In the genomic region with DNA sequence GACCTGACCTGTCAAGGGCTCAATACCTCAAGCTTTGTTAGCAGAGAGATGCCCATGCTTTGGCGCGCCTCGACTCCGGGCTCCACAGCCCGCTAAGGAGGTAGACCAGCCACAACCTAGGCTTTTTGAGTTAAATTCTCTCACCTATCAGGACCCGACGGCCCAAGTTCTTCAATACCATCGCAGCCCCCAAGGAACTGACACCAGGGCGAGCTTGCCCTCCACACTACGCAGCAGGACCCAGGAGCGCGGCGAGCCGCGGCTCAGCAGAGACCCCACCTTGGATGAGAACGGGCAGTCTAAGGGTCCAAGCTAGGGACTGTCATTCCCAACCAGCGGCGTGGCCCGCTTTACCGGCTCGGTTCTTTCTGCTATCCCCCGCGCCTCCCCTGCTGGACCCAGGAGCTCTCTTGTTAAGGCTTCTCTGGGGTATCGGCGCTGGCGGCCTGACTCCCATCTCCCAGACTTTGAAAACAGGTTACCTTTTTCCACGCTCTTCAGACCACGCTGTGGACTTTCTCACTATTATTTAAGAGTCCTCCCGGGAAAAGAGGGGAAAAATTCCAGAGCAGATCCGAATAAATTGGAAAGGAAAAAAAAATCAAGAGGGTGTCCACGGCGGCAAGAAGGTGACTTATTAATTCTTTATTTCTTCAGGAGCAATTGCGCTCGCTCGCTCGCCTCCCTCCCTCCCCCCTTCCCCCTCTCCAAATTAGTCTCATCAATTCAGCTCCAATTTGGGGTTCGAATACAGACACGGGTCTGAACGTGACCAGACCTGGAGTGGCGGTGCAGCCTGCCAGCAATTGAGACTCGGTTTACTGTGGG, we compare ENCODE assay signal across 9 mouse cellular contexts. TPM values are rescaled to one million over a fixed set of nuclear protein-coding genes. Genes with fewer than 3 reads are reported as not detected.
A peak's percentile ranks its signal among the peaks of the same experiment; 100 is the strongest.
DNase-seq lines count a peak whose midpoint lies in the region; ATAC-seq lines count a peak whose summit lies in the region.
"Had no signal": no experiment of that assay in that cellular context is flagged by ENCODE, and none has a peak within 500 bp of the region (broad histone marks: within the 10 kb centered on the region; RNA-seq: fewer than 3 reads in every experiment).

Gene Fli1 (minus strand): TSS at position 650 of the 828 bp plus-strand sequence.

- no peak for DNase-seq in gastrocnemius, postnatal 14 days
- DNase-seq in gastrocnemius, adult 18-20 months (ENCODE audit: low spot score), result no peak
- peak in 1 of 2 experiments; percentile 32 for DNase-seq in adrenal gland, postnatal 36 days
- peak; percentile 95 for DNase-seq in heart, adult 11 months
- no peak for DNase-seq in left cerebral cortex, postnatal 25 days (ENCODE audit: low spot score in 2 of 2)

- intact Hi-C loops in gastrocnemius, postnatal 14 days (cut with DNase I; ENCODE audit: low total_unique reads), result no loop called here
- intact Hi-C loops in left cerebral cortex, postnatal 25 days (cut with DNase I), result no loop called here

- H3K4me2 ChIP-seq in intestine, embryonic 15.5 days (replicated peaks), result peak within 1 kb of the TSS; percentile 93
- H3K4me2 ChIP-seq in stomach, embryonic 16.5 days (ENCODE audit: low read depth, low read length), result peak within 1 kb of the TSS; percentile 84

- peak within 1 kb of the TSS; percentile 67 for H3K4me3 ChIP-seq in intestine, embryonic 15.5 days (replicated peaks)
- peak within 1 kb of the TSS; percentile 68 for H3K4me3 ChIP-seq in stomach, embryonic 16.5 days (replicated peaks; ENCODE audit: low read length)

- H3K9ac ChIP-seq in intestine, embryonic 15.5 days, result peak within 1 kb of the TSS; percentile 85
- peak within 1 kb of the TSS; percentile 62 for H3K9ac ChIP-seq in stomach, embryonic 16.5 days (ENCODE audit: low read length)

- no peaks in the 10 kb centered on the region for H3K36me3 ChIP-seq in intestine, embryonic 15.5 days
- H3K36me3 ChIP-seq in stomach, embryonic 16.5 days (ENCODE audit: control insufficient read depth, insufficient read depth, low read length), result no peaks in the 10 kb centered on the region
- H3K36me3 ChIP-seq: G1E had no signal

- peaks cover 58% of the 10 kb centered on the region for H3K27me3 ChIP-seq in intestine, embryonic 15.5 days (replicated peaks)
- peaks cover 42% of the 10 kb centered on the region for H3K27me3 ChIP-seq in stomach, embryonic 16.5 days (ENCODE audit: control insufficient read depth, insufficient read depth, low read length)

- no peaks in the 10 kb centered on the region for H3K9me3 ChIP-seq in intestine, embryonic 15.5 days
- no peaks in the 10 kb centered on the region for H3K9me3 ChIP-seq in stomach, embryonic 16.5 days (replicated peaks; ENCODE audit: control insufficient read depth, low read length)

- ATAC-seq in intestine, embryonic 15.5 days, result no peak
- ATAC-seq in megakaryocyte, adult 5-6 weeks (ENCODE audit: poor library complexity, severe bottlenecking), result no peak
- ATAC-seq in stomach, embryonic 16.5 days (ENCODE audit: insufficient read depth, low FRiP score), result no peak

- H3K4me1 ChIP-seq in intestine, embryonic 15.5 days (replicated peaks), result peaks cover 41% of the 10 kb centered on the region
- peaks cover 16% of the 10 kb centered on the region for H3K4me1 ChIP-seq in stomach, embryonic 16.5 days (ENCODE audit: control insufficient read depth, insufficient read depth, low read length)

- peak within 1 kb of the TSS; percentile 51 for H3K27ac ChIP-seq in intestine, embryonic 15.5 days
- H3K27ac ChIP-seq in stomach, embryonic 16.5 days (ENCODE audit: low read length), result peak within 1 kb of the TSS; percentile 83

- WGBS in intestine, embryonic 15.5 days, result under 1% methylated on average over 41 of the region's 41 CpGs
- under 1% methylated on average over 41 of the region's 41 CpGs for WGBS in stomach, embryonic 16.5 days

RNA-seq across cellular contexts. Expression of gene Fli1, which starts in this region (rescaled TPM):
- total RNA-seq in gastrocnemius, postnatal 14 days (2021), result 10 to 100 TPM; 16.2 to 16.6 TPM
- 1 to 10 TPM; 5.3 to 7.2 TPM for total RNA-seq in gastrocnemius, adult 18-20 months (2021)
- total RNA-seq in adrenal gland, postnatal 36 days (2021), result 10 to 100 TPM; 15.4 to 15.5 TPM
- polyA plus RNA-seq in intestine, embryonic 15.5 days (2015; fragmentation: Nextera tagmentation; extraction: Ambion mirVana), result 12.6 and 14.4 TPM in 2 replicates
- total RNA-seq in megakaryocyte, adult 5-6 weeks (2015), result 89.0 and 92.7 TPM in 2 replicates
- 95.8 and 106 TPM in 2 replicates for total RNA-seq in megakaryocyte, adult 5-6 weeks (2017)
- 9.9 and 12.8 TPM in 2 replicates for polyA plus RNA-seq in stomach, embryonic 16.5 days (2015; fragmentation: Nextera tagmentation; extraction: Ambion mirVana)
- 1 to 10 TPM; 5.3 to 6.0 TPM for total RNA-seq in left cerebral cortex, postnatal 25 days (2021)

Comparison
In these comparisons a context has a peak if more than half of its experiments do, and no peak if none do; other contexts are left out.
1. RNA of gene Fli1 (total RNA-seq): 89.0 to 106 TPM in megakaryocyte, adult 5-6 weeks; 16.2 to 16.6 TPM in gastrocnemius, postnatal 14 days, 15.4 to 15.5 TPM in adrenal gland, postnatal 36 days, 5.3 to 7.2 TPM in gastrocnemius, adult 18-20 months and 5.3 to 6.0 TPM in left cerebral cortex, postnatal 25 days; every median in the first group is over 4 times any median in the second.